30 mouse cellular contexts compared by ENCODE assay signal in genomic region chr6:54731726-54732125, GRCm38 (mm10). TPM values are rescaled to one million over a fixed set of nuclear protein-coding genes. Genes with fewer than 3 reads are reported as not detected.
A peak's percentile ranks its signal among the peaks of the same experiment; 100 is the strongest.
DNase-seq lines count a peak whose midpoint lies in the region; ATAC-seq lines count a peak whose summit lies in the region.
"Had no signal": no experiment of that assay in that cellular context is flagged by ENCODE, and none has a peak within 500 bp of the region (broad histone marks: within the 10 kb centered on the region; RNA-seq: fewer than 3 reads in every experiment).

No protein-coding gene starts in this region.

- H3K4me3 ChIP-seq in hindbrain, embryonic 14.5 days (replicated peaks; ENCODE audit: low read length): no peak overlapping the region
- H3K4me3 ChIP-seq: embryonic facial prominence, embryonic 10.5 days; embryonic facial prominence, embryonic 13.5 days; erythroblast, embryonic 14.5 days; heart, embryonic 12.5 days; heart, embryonic 15.5 days; hindbrain, embryonic 15.5 days; intestine, embryonic 15.5 days had no signal

- H3K36me3 ChIP-seq in hindbrain, embryonic 14.5 days (replicated peaks; ENCODE audit: control insufficient read depth, insufficient read depth): no peaks in the 10 kb centered on the region
- H3K36me3 ChIP-seq: embryonic facial prominence, embryonic 10.5 days; embryonic facial prominence, embryonic 13.5 days; G1E; heart, embryonic 12.5 days; heart, embryonic 15.5 days; hindbrain, embryonic 15.5 days; intestine, embryonic 15.5 days had no signal

- DNase-seq in cerebellum, postnatal 10 days: peak; percentile 36 to 50
- no peak for DNase-seq in cerebellum, postnatal 36 days
- peak; percentile 35 for DNase-seq in kidney, adult 9 months
- no peak for DNase-seq in kidney, postnatal 14 days
- DNase-seq in NIH3T3 (ENCODE audit: low read depth): peak; percentile 26
- DNase-seq in fibroblast of lung, adult 2 months (ENCODE audit: low read depth): peak; percentile 44
- DNase-seq in hindbrain, embryonic 14.5 days (ENCODE audit: low spot score): no peak
- DNase-seq in spleen, postnatal 14 days (ENCODE audit: low spot score in 2 of 2): no peak
- DNase-seq: adrenal gland, postnatal 10 days; adrenal gland, postnatal 36 days; B cell, adult 2 months; cerebellum, adult 18-20 months; cerebellum, adult 9-10 months; cerebellum, postnatal 25 days; embryo, embryonic 11 days; gastrocnemius, postnatal 10 days; heart, adult 18-20 months; heart, postnatal 10 days; heart, postnatal 36 days; kidney, adult 11 months had no signal

- H3K4me1 ChIP-seq in hindbrain, embryonic 14.5 days (replicated peaks; ENCODE audit: control insufficient read depth, insufficient read depth, low read length): no peaks in the 10 kb centered on the region
- H3K4me1 ChIP-seq: embryonic facial prominence, embryonic 10.5 days; embryonic facial prominence, embryonic 13.5 days; heart, embryonic 12.5 days; heart, embryonic 15.5 days; hindbrain, embryonic 15.5 days; intestine, embryonic 15.5 days had no signal

- H3K4me2 ChIP-seq in hindbrain, embryonic 14.5 days (replicated peaks): no peak overlapping the region
- H3K4me2 ChIP-seq: embryonic facial prominence, embryonic 13.5 days; heart, embryonic 12.5 days; heart, embryonic 15.5 days; hindbrain, embryonic 15.5 days; intestine, embryonic 15.5 days had no signal

- no peak overlapping the region for H3K27ac ChIP-seq in hindbrain, embryonic 14.5 days
- H3K27ac ChIP-seq: embryonic facial prominence, embryonic 10.5 days; embryonic facial prominence, embryonic 13.5 days; heart, embryonic 15.5 days; hindbrain, embryonic 15.5 days; intestine, embryonic 15.5 days had no signal

- H3K9ac ChIP-seq in hindbrain, embryonic 14.5 days: no peak overlapping the region
- H3K9ac ChIP-seq: embryonic facial prominence, embryonic 13.5 days; heart, embryonic 12.5 days; heart, embryonic 15.5 days; hindbrain, embryonic 15.5 days; intestine, embryonic 15.5 days had no signal

- no peaks in the 10 kb centered on the region for H3K27me3 ChIP-seq in hindbrain, embryonic 14.5 days (ENCODE audit: control insufficient read depth, insufficient read depth, low read length)
- H3K27me3 ChIP-seq: CH12.LX; hindbrain, embryonic 15.5 days; intestine, embryonic 15.5 days had no signal

- no peak for ATAC-seq in hindbrain, embryonic 14.5 days (ENCODE audit: low FRiP score)
- ATAC-seq: activated CD4-positive, CD25-positive, alpha-beta regulatory T cell, adult 4 months; intestine, embryonic 15.5 days had no signal

- WGBS in hindbrain, embryonic 14.5 days: 92% methylated on average over 3 of the region's 3 CpGs

- H3K9me3 ChIP-seq in hindbrain, embryonic 14.5 days (ENCODE audit: control insufficient read depth, low read length): no peaks in the 10 kb centered on the region
- H3K9me3 ChIP-seq: embryonic facial prominence, embryonic 10.5 days; embryonic facial prominence, embryonic 13.5 days; G1E; heart, embryonic 12.5 days; heart, embryonic 15.5 days; hindbrain, embryonic 15.5 days; intestine, embryonic 15.5 days had no signal

RNA-seq across cellular contexts. Expression of gene Mturn, which starts 50.3 kb away (rescaled TPM):
- polyA plus RNA-seq in hindbrain, embryonic 14.5 days (2014; fragmentation: Nextera tagmentation; extraction: Ambion mirVana): 101 and 123 TPM in 2 replicates

Comparison
In these comparisons a context has a peak if more than half of its experiments do, and no peak if none do; other contexts are left out.
1. DNase-seq: peak in cerebellum, postnatal 10 days (2 of 2), kidney, adult 9 months (single experiment), NIH3T3 (single experiment) and fibroblast of lung, adult 2 months (single experiment); none in cerebellum, postnatal 36 days (0 of 2), kidney, postnatal 14 days (single experiment), hindbrain, embryonic 14.5 days (single experiment) and spleen, postnatal 14 days (0 of 2).